11 mouse cellular contexts compared by ENCODE assay signal in genomic region chr9:31566257-31567007, GRCm38 (mm10).
DNase-seq lines count a peak whose midpoint lies in the region; ATAC-seq lines count a peak whose summit lies in the region.
"Had no signal": no experiment of that assay in that cellular context is flagged by ENCODE, and none has a peak within 500 bp of the region (broad histone marks: within the 10 kb centered on the region; RNA-seq: fewer than 3 reads in every experiment).

No protein-coding gene starts in this region.

- H3K9me3 ChIP-seq in hindbrain, embryonic 15.5 days = no peaks in the 10 kb centered on the region
- no peaks in the 10 kb centered on the region for H3K9me3 ChIP-seq in hindbrain, embryonic 13.5 days
- H3K9me3 ChIP-seq in stomach, embryonic 16.5 days (replicated peaks; ENCODE audit: control insufficient read depth, low read length) = no peaks in the 10 kb centered on the region

- H3K4me3 ChIP-seq in hindbrain, embryonic 15.5 days = no peak overlapping the region
- H3K4me3 ChIP-seq in hindbrain, embryonic 13.5 days = no peak overlapping the region
- no peak overlapping the region for H3K4me3 ChIP-seq in stomach, embryonic 16.5 days (replicated peaks; ENCODE audit: low read length)

- ATAC-seq in hindbrain, embryonic 15.5 days (ENCODE audit: low FRiP score, low read depth) = peak; percentile 45; the same call in 1 of the 2 replicates
- ATAC-seq in hindbrain, embryonic 13.5 days (ENCODE audit: low FRiP score) = no peak
- ATAC-seq in stomach, embryonic 16.5 days (ENCODE audit: insufficient read depth, low FRiP score) = peak; percentile 29; the same call in 1 of the 2 replicates

- H3K4me2 ChIP-seq in hindbrain, embryonic 15.5 days = peak overlapping the region; percentile 5; the same call in 1 of the 2 replicates
- H3K4me2 ChIP-seq in hindbrain, embryonic 13.5 days = no peak overlapping the region
- H3K4me2 ChIP-seq in stomach, embryonic 16.5 days (ENCODE audit: low read depth, low read length) = no peak overlapping the region

- no peaks in the 10 kb centered on the region for H3K36me3 ChIP-seq in hindbrain, embryonic 15.5 days
- no peaks in the 10 kb centered on the region for H3K36me3 ChIP-seq in hindbrain, embryonic 13.5 days
- no peaks in the 10 kb centered on the region for H3K36me3 ChIP-seq in stomach, embryonic 16.5 days (ENCODE audit: control insufficient read depth, insufficient read depth, low read length)

- no peaks in the 10 kb centered on the region for H3K27me3 ChIP-seq in hindbrain, embryonic 15.5 days
- H3K27me3 ChIP-seq in hindbrain, embryonic 13.5 days = no peaks in the 10 kb centered on the region
- H3K27me3 ChIP-seq in stomach, embryonic 16.5 days (ENCODE audit: control insufficient read depth, insufficient read depth, low read length) = no peaks in the 10 kb centered on the region

- peak; percentile 41 for DNase-seq in right cerebral cortex, postnatal 14 days
- no peak for DNase-seq in right cerebral cortex, postnatal 25 days
- peak; percentile 14 for DNase-seq in heart, postnatal 25 days (ENCODE audit: low spot score)
- DNase-seq in embryo, embryonic 11 days = no peak
- DNase-seq in layer of hippocampus, adult 8-10 months (ENCODE audit: low spot score in 2 of 2) = no peak
- DNase-seq: kidney, adult 11 months; lung, postnatal 36 days; right cerebral cortex, adult 18-20 months had no signal

- intact Hi-C loops in heart, postnatal 25 days (cut with DNase I) = no loop called here

- H3K27ac ChIP-seq in hindbrain, embryonic 15.5 days (replicated peaks) = no peak overlapping the region
- H3K27ac ChIP-seq in hindbrain, embryonic 13.5 days = no peak overlapping the region
- no peak overlapping the region for H3K27ac ChIP-seq in stomach, embryonic 16.5 days (ENCODE audit: low read length)

- 61% methylated on average over 31 of the region's 31 CpGs for WGBS in hindbrain, embryonic 15.5 days
- 73% methylated on average over 31 of the region's 31 CpGs for WGBS in hindbrain, embryonic 13.5 days
- WGBS in stomach, embryonic 16.5 days = 70% methylated on average over 31 of the region's 31 CpGs

- no peak overlapping the region for H3K9ac ChIP-seq in hindbrain, embryonic 15.5 days
- no peak overlapping the region for H3K9ac ChIP-seq in hindbrain, embryonic 13.5 days
- no peak overlapping the region for H3K9ac ChIP-seq in stomach, embryonic 16.5 days (ENCODE audit: low read length)

- no peaks in the 10 kb centered on the region for H3K4me1 ChIP-seq in hindbrain, embryonic 15.5 days (replicated peaks)
- no peaks in the 10 kb centered on the region; the same call in 1 of the 2 replicates for H3K4me1 ChIP-seq in hindbrain, embryonic 13.5 days (replicated peaks)
- H3K4me1 ChIP-seq in stomach, embryonic 16.5 days (ENCODE audit: control insufficient read depth, insufficient read depth, low read length) = no peaks in the 10 kb centered on the region

Comparison
In these comparisons a context has a peak if more than half of its experiments do, and no peak if none do; other contexts are left out.
1. DNase-seq: peak in right cerebral cortex, postnatal 14 days (single experiment) and heart, postnatal 25 days (single experiment); none in right cerebral cortex, postnatal 25 days (single experiment), embryo, embryonic 11 days (single experiment) and layer of hippocampus, adult 8-10 months (0 of 2).